Mouse (Mus musculus) liver, embryonic 15.5 days (tissue): ENCODE measurements at regions not wholly inside any gene's neighbourhood (a gene's known extent, or its start where the extent isn't known, plus 50 kb on each side); places are given as distances from the start of the nearest gene placed in this dataset.

Source experiments
- ATAC-seq: fragments of 200-750 bp; cut with Nextera tagmentation; 2 replicates; pipeline ENCODE4 v1.8.0; 2017; ENCODE audit warnings: moderate number of reproducible peaks, mild to moderate bottlenecking, moderate library complexity; ENCODE audit not compliant: insufficient read depth
- H3K27ac ChIP-seq: fragments of 300-500 bp; sonication (generic); replicated peaks from 2 replicates; pipeline ENCODE4 v1.5.1; 2015; ENCODE audit warnings: mild to moderate bottlenecking, inconsistent platforms
- H3K27me3 ChIP-seq: fragments of 300-500 bp; sonication (generic); 2 replicates; pipeline ENCODE4 v1.6.1; 2015; ENCODE audit warnings: mild to moderate bottlenecking, inconsistent platforms
- H3K36me3 ChIP-seq: fragments of 300-500 bp; sonication (generic); replicated peaks from 2 replicates; pipeline ENCODE4 v1.6.1; 2015; ENCODE audit warnings: moderate library complexity, mild to moderate bottlenecking, inconsistent platforms
- H3K4me1 ChIP-seq: fragments of 300-500 bp; sonication (generic); replicated peaks from 2 replicates; pipeline ENCODE4 v1.6.1; 2015; ENCODE audit warnings: inconsistent platforms
- H3K4me2 ChIP-seq: fragments of 300-500 bp; sonication (generic); 2 replicates; pipeline ENCODE4 v1.6.1; 2015; ENCODE audit warnings: moderate library complexity, mild to moderate bottlenecking, inconsistent platforms
- H3K4me3 ChIP-seq: fragments of 300-500 bp; sonication (generic); replicated peaks from 2 replicates; pipeline ENCODE4 v1.5.1; 2015; ENCODE audit warnings: mild to moderate bottlenecking, inconsistent platforms
- H3K9ac ChIP-seq: fragments of 300-500 bp; sonication (generic); 2 replicates; pipeline ENCODE4 v1.6.1; 2015; ENCODE audit warnings: moderate library complexity, mild to moderate bottlenecking, inconsistent platforms
- H3K9me3 ChIP-seq: fragments of 300-500 bp; sonication (generic); replicated peaks from 2 replicates; pipeline ENCODE4 v1.6.1; 2016; ENCODE audit warnings: inconsistent platforms
- WGBS: fragments of 180-500 bp; shearing (Covaris S2); methylation state at CpG from one replicate; pipeline ENCODE4 v1.1.7; 2015; ENCODE audit warnings: mixed read lengths; ENCODE audit not compliant: insufficient replicate concordance; 5-methylcytosine and 5-hydroxymethylcytosine counted together

DNA sequence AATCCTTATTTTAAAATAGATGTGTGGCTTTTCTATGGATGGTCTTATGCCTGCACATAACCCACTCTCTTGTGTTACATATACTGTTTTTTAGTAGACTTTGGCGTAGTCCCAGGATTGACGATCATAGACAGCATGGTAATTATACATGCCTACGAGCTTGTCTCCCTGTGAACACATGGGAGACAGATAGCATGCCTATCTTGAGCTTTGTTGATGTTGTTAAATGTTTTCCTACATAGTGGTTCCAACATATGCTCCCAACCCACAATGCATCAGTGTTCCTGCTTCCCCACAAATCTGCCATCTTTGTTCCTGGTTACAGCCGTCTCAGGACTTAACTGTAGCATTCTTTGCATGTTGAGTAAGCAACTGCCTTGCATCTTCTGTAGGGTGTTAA, 153.6 kb upstream of the Ankrd55 start:
- Histone ChIP-seq H3K9me3 (no peaks in the 10 kb centered on the region), H3K9ac (no peak overlapping the region), H3K27ac (no peak overlapping the region), H3K36me3 (no peaks in the 10 kb centered on the region), H3K4me2 (no peak overlapping the region), H3K27me3 (peaks cover 8% of the 10 kb centered on the region), H3K4me1 (peaks cover 9% of the 10 kb centered on the region; the same call in 1 of the 2 replicates), H3K4me3 (no peak overlapping the region)
- ATAC-seq = no peak
- 72% methylated on average over 4 of the region's 4 CpGs for WGBS

DNA sequence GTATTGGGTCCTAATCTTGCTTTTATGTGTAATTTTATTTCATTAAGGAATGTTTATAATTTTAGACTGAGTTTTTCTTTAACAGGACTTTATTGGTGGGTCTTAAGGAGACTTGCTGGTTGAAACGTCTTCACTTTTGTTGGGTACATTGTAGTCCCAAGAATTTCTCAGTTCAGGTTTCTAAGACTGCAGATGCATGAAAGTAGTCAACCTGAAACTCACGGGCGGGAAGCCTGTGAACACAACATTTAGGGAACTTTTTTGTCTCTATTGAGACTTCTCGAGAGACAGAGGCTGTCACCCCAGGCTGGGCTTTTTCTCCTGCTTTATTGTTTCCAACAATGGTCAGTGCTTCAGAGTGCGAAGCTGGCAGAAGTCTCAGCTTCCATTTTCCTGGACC, 152.5 kb upstream of the Ankrd55 start:
- H3K4me3 ChIP-seq = no peak overlapping the region
- no peak overlapping the region for H3K9ac ChIP-seq
- ATAC-seq = no peak
- H3K4me2 ChIP-seq = no peak overlapping the region
- WGBS = 66% methylated on average over 5 of the region's 5 CpGs
- H3K4me1 ChIP-seq = peaks cover 5% of the 10 kb centered on the region; the same call in 1 of the 2 replicates
- no peaks in the 10 kb centered on the region for H3K36me3 ChIP-seq
- H3K9me3 ChIP-seq = no peaks in the 10 kb centered on the region
- no peak overlapping the region for H3K27ac ChIP-seq
- peaks cover 4% of the 10 kb centered on the region for H3K27me3 ChIP-seq

GRCm38 (mm10) chr13:112136850-112137249, 151.4 kb upstream of the Ankrd55 start:
- H3K36me3 ChIP-seq = no peaks in the 10 kb centered on the region
- H3K9ac ChIP-seq = no peak overlapping the region
- ATAC-seq = no peak
- no peaks in the 10 kb centered on the region for H3K4me1 ChIP-seq
- no peaks in the 10 kb centered on the region; the same call in none of the 2 replicates for H3K27me3 ChIP-seq
- no peak overlapping the region for H3K4me2 ChIP-seq
- WGBS = 29% methylated on average over 1 of the region's 1 CpGs
- no peak overlapping the region for H3K4me3 ChIP-seq
- no peaks in the 10 kb centered on the region for H3K9me3 ChIP-seq
- no peak overlapping the region for H3K27ac ChIP-seq

- H3K4me1 ChIP-seq = no peaks in the 10 kb centered on the region
- no peak overlapping the region for H3K27ac ChIP-seq
- peaks cover 17% of the 10 kb centered on the region for H3K27me3 ChIP-seq
- H3K36me3 ChIP-seq = no peaks in the 10 kb centered on the region
- no peak for ATAC-seq
- H3K4me2 ChIP-seq = no peak overlapping the region
- H3K9ac ChIP-seq = no peak overlapping the region
- WGBS = 62% methylated on average over 5 of the region's 5 CpGs
- no peak overlapping the region for H3K4me3 ChIP-seq
- H3K9me3 ChIP-seq = no peaks in the 10 kb centered on the region
These were observed 147.4 kb upstream of the Ankrd55 start for GRCm38 (mm10) chr13:112140871-112141270.

GRCm38 (mm10) chr13:112144393-112145348, 143.6 kb upstream of the Ankrd55 start:
- Histone ChIP-seq H3K9ac (no peak overlapping the region), H3K36me3 (no peaks in the 10 kb centered on the region), H3K4me2 (no peak overlapping the region), H3K4me3 (no peak overlapping the region), H3K27ac (no peak overlapping the region), H3K9me3 (no peaks in the 10 kb centered on the region), H3K27me3 (peaks cover 29% of the 10 kb centered on the region), H3K4me1 (no peaks in the 10 kb centered on the region)
- 57% methylated on average over 7 of the region's 7 CpGs for WGBS
- no peak for ATAC-seq

DNA sequence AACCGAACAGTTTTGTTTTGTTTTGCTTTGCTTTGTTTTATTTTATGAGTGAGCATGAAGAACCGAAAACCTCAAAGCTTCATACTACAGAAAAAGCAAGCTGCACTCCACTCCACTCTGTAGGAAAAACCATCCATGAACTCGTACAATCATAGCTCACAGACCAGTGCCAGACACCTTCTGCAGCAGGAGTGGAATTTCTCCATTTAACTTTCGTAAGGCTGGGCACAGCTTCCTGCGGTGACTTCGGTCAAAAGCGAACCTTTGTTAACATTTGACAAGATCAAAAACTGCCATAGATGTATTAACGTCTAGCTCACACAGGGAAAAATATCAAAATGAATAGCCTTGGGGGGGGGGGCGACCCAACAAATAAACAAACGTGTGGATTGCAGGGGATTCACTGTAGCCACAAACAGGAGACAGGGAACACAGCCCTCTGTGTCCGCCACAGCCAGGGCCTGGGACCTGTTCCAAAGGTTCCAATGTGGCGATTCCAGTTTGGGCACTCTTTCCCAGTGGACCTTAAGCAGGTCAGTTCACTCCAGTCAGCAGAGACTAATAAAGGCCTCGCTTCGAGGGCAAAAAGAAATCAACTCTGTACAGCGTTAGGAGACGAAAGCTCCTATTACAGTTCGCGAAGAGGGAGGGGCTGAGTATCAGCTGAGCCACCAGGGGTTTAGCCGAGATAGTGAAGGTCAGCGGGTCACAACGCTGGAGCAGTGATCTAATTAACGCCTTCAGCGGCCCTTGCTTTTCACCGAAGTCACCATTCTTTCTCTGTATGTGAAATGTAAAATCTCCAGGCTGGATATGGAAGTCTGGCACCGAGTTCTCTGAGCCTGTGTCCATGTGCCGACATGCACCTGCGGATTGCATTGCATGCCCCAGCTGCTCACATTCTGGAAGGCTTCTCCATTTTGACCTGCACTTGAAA, 135.4 kb upstream of the Ankrd55 start:
- no peak; the same call in 1 of the 2 replicates for ATAC-seq
- Histone ChIP-seq H3K4me3 (0 out of 2 replicates have a peak overlapping the region, but pooled peaks have one; percentile 6), H3K36me3 (no peaks in the 10 kb centered on the region), H3K4me1 (peaks cover 10% of the 10 kb centered on the region; the same call in 1 of the 2 replicates), H3K27ac (no peak overlapping the region), H3K9me3 (no peaks in the 10 kb centered on the region), H3K9ac (no peak overlapping the region; the same call in 1 of the 2 replicates), H3K27me3 (peaks cover 27% of the 10 kb centered on the region; the same call in 1 of the 2 replicates), H3K4me2 (peak overlapping the region; percentile 44)
- WGBS = 23% methylated on average over 27 of the region's 27 CpGs

DNA sequence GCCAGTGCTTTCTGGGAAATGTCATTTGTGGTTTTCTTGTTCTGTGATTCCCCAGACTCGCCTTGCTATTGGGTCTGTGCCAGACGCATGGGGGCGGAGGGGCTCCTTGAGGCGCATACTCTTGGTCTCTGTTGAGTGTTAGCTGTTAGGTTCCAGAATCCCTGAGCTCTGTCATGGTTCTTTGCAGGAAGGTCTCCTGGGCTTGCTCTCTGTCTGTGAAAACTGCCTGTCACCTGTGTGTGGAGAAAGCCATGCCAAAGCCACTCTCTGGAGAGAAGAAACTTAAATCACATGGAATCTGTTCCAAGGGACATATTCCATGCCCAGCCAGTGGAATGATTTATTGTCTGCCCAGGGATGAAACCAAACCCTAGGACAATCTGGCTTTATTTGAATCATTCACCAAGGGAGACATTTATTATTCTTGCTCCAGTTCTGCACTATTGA, 134.5 kb upstream of the Ankrd55 start:
- 32% methylated on average over 4 of the region's 4 CpGs for WGBS
- H3K27ac ChIP-seq = no peak overlapping the region
- ATAC-seq = no peak

GRCm38 (mm10) chr13:112159430-112160172, 128.7 kb upstream of the Ankrd55 start:
- H3K9ac ChIP-seq = no peak overlapping the region
- H3K27me3 ChIP-seq = no peaks in the 10 kb centered on the region; the same call in 1 of the 2 replicates
- ATAC-seq = no peak
- H3K4me1 ChIP-seq = no peaks in the 10 kb centered on the region
- no peak overlapping the region for H3K4me3 ChIP-seq
- no peaks in the 10 kb centered on the region for H3K36me3 ChIP-seq
- H3K9me3 ChIP-seq = no peaks in the 10 kb centered on the region
- 59% methylated on average over 9 of the region's 9 CpGs for WGBS
- H3K27ac ChIP-seq = no peak overlapping the region
- no peak overlapping the region for H3K4me2 ChIP-seq

More for the DNA sequence above, 134.5 kb upstream of the Ankrd55 start:
- Histone ChIP-seq H3K9ac (no peak overlapping the region), H3K4me2 (no peak overlapping the region), H3K4me1 (peaks cover 10% of the 10 kb centered on the region; the same call in 1 of the 2 replicates), H3K27me3 (peaks cover 27% of the 10 kb centered on the region; the same call in 1 of the 2 replicates), H3K36me3 (no peaks in the 10 kb centered on the region), H3K9me3 (no peaks in the 10 kb centered on the region), H3K4me3 (no peak overlapping the region)

DNA sequence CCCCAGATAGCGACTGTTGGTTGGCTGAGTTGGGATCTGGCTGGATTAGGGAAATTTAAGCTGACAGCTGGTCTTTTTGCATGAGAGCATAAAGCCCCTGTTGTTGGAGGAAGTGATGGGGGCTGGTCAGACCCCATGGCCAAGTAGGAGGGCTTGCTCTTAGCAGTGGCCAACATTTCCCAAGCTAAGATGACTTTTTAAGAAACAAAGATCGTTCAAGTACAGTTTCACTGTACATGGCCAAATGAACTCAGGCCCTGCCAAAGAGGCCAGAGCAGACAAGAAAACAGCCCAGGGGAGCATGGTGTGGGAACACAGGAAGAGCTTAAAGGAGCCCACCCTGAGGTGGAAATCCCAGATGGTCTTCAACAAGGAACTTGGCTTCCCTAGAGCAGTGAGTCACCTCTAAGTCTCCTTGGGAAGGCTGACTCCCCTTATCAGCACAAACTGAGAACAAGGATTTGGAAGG, 128.0 kb upstream of the Ankrd55 start:
- WGBS = 67% methylated on average over 2 of the region's 2 CpGs
- Histone ChIP-seq H3K36me3 (no peaks in the 10 kb centered on the region), H3K27me3 (no peaks in the 10 kb centered on the region; the same call in 1 of the 2 replicates), H3K4me2 (no peak overlapping the region), H3K4me1 (no peaks in the 10 kb centered on the region), H3K9ac (no peak overlapping the region), H3K9me3 (no peaks in the 10 kb centered on the region), H3K27ac (no peak overlapping the region), H3K4me3 (no peak overlapping the region)
- ATAC-seq = no peak

- no peak overlapping the region for H3K4me2 ChIP-seq
- H3K9ac ChIP-seq = no peak overlapping the region
- H3K27me3 ChIP-seq = no peaks in the 10 kb centered on the region; the same call in 1 of the 2 replicates
- no peaks in the 10 kb centered on the region for H3K9me3 ChIP-seq
- no peaks in the 10 kb centered on the region for H3K36me3 ChIP-seq
- H3K4me1 ChIP-seq = no peaks in the 10 kb centered on the region
- no peak for ATAC-seq
- WGBS = 76% methylated on average over 2 of the region's 2 CpGs
- no peak overlapping the region for H3K27ac ChIP-seq
- no peak overlapping the region for H3K4me3 ChIP-seq
These were observed 127.5 kb upstream of the Ankrd55 start for GRCm38 (mm10) chr13:112160726-112161125.
